Mouse (Mus musculus) stomach, postnatal 0 days (tissue): ENCODE measurements around the gene Ptgdr2. TPM values are rescaled to one million over a fixed set of nuclear protein-coding genes. Genes with fewer than 3 reads are reported as not detected.

Experiments
- ATAC-seq: fragments of 200-750 bp; cut with Nextera tagmentation; 2 replicates; pipeline ENCODE4 v1.8.0; 2017; ENCODE audit not compliant: low FRiP score, low TSS enrichment
- DNase-seq: peaks from one replicate; pipeline ENCODE4 v3.0.0-alpha.2; 2016; ENCODE audit warnings: low spot score
- H3K27ac ChIP-seq: fragments of 300-500 bp; sonication (generic); replicated peaks from 2 replicates; pipeline ENCODE4 v1.5.1; 2014; ENCODE audit warnings: mild to moderate bottlenecking, control low read depth
- H3K27me3 ChIP-seq: fragments of 300-500 bp; sonication (generic); 2 replicates; pipeline ENCODE4 v1.6.1; 2014; ENCODE audit warnings: low read length; ENCODE audit not compliant: control insufficient read depth, insufficient read depth
- H3K36me3 ChIP-seq: fragments of 300-500 bp; sonication (generic); 2 replicates; pipeline ENCODE4 v1.6.1; 2014; ENCODE audit warnings: low read length, mixed read lengths; ENCODE audit not compliant: control insufficient read depth, insufficient read depth
- H3K4me1 ChIP-seq: fragments of 300-500 bp; sonication (generic); replicated peaks from 2 replicates; pipeline ENCODE4 v1.6.1; 2014; ENCODE audit warnings: antibody characterized with exemption; ENCODE audit not compliant: control insufficient read depth, insufficient read depth
- H3K4me2 ChIP-seq: fragments of 300-500 bp; sonication (generic); replicated peaks from 2 replicates; pipeline ENCODE4 v1.6.1; 2014; ENCODE audit warnings: low read depth, mild to moderate bottlenecking, control low read depth, moderate library complexity
- H3K4me3 ChIP-seq: fragments of 300-500 bp; sonication (generic); 2 replicates; pipeline ENCODE4 v1.5.1; 2014; ENCODE audit warnings: low read depth, low read length, control low read depth
- H3K9ac ChIP-seq: fragments of 300-500 bp; sonication (generic); 2 replicates; pipeline ENCODE4 v1.6.1; 2014; ENCODE audit warnings: mild to moderate bottlenecking, low read length, control low read depth, mixed read lengths
- H3K9me3 ChIP-seq: fragments of 300-500 bp; sonication (generic); 2 replicates; pipeline ENCODE4 v1.6.1; 2016; ENCODE audit warnings: low read length; ENCODE audit not compliant: control insufficient read depth
- CTCF ChIP-seq: IDR thresholded peaks from 2 replicates; pipeline ENCODE4 v1.5.1; 2016; ENCODE audit warnings: antibody characterized with exemption, low read depth, mild to moderate bottlenecking, moderate library complexity
- EP300 ChIP-seq: optimal IDR thresholded peaks from 2 replicates; pipeline ENCODE3; 2016; ENCODE audit warnings: antibody characterized with exemption
- WGBS: fragments of 180-500 bp; shearing (Covaris S2); extraction: QIAGEN DNeasy Blood & Tissue Kit; methylation state at CpG from one replicate; pipeline ENCODE4 v1.1.7; 2014; 5-methylcytosine and 5-hydroxymethylcytosine counted together
- polyA plus RNA-seq: library from polyadenylated mRNA; unstranded; fragments of >200 nt; fragmentation: Nextera tagmentation; extraction: Ambion mirVana; gene quantifications from 2 replicates; pipeline ENCODE4 v1.2.1, GENCODE M21; 2015

Gene Ptgdr2
- polyA plus RNA-seq, 1 experiment from 2014 or later = 0.06 TPM

DNA sequence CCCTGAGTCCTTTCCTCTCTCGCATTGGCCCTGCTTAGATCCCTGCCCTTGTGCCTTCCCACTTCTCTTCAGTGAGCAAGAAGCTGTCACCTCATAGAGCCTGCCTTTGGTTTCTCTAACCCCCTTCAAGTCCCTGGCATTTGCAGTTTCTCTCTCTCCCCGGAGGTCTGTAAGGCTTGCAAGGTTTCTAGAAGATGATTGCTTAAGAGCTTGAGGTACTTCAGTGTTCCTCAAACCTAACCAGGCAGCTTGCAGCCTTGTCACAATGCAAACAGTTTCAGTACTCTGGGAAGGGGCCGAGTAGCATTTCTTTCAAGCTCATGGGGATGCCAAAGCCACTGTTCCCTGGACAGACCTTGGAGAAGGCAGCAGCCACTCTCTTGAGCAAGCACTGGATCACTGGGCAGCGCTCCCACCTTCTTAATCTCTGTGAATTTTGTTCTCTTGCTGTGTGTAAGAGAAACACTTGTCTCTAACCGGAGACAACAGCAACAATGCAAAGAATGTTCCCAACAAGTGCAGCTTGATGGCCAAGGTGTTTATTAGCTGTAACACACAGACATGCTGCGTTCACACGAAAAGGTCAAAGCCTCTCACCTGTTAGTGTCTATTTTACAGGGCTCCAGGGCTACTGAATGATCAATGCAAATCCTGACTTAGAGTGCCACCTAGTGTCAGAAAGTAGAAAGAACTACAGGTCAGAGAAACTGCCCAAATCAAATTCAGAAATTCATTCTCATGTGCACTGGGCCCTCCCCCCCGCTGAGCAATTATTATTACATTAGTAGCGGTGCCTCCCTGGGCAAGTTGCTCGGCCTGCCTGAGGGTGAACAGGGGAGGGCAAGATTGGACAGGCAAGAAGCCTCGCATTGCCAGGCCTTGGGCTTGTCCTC, 22.4 kb downstream of the Ptgdr2 start:
- no peaks in the 10 kb centered on the region for H3K36me3 ChIP-seq
- TF ChIP-seq CTCF (peak; percentile 95), EP300 (no peak)
- DNase-seq (peak; percentile 36), ATAC-seq (peak; percentile 66)
- no peak overlapping the region for H3K9ac ChIP-seq
- no peaks in the 10 kb centered on the region for H3K9me3 ChIP-seq
- H3K4me3 ChIP-seq = no peak overlapping the region
- H3K27ac ChIP-seq = no peak overlapping the region
- no peak overlapping the region for H3K4me2 ChIP-seq
- WGBS = 26% methylated on average over 11 of the region's 11 CpGs
- H3K27me3 ChIP-seq = no peaks in the 10 kb centered on the region
- H3K4me1 ChIP-seq = no peaks in the 10 kb centered on the region

DNA sequence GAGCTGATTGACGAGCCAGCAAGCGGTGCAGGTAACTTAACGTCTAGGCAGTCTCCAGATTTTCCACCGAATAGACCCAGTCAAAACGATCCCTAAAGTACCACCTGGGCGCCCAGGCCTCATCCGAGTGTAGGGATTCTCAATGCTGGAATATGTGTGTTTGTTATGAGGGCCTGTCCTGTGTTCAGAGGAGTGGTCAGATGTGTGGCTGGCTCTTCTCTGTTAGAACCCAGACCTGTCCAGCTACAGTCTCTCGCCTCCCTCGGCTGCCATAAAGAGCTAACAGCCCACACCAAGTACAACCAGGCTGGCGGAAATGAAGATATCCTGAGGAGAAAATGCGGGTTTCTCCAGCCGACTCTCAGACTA, 23.0 kb downstream of the Ptgdr2 start:
- no peaks in the 10 kb centered on the region for H3K27me3 ChIP-seq
- H3K9ac ChIP-seq = no peak overlapping the region
- no peak overlapping the region for H3K27ac ChIP-seq
- H3K4me2 ChIP-seq = no peak overlapping the region
- no peak overlapping the region for H3K4me3 ChIP-seq
- no peaks in the 10 kb centered on the region for H3K36me3 ChIP-seq
- DNase-seq = no peak
- H3K9me3 ChIP-seq = no peaks in the 10 kb centered on the region
- no peak; the same call in 1 of the 2 replicates for ATAC-seq
- TF ChIP-seq CTCF = no peak
- TF ChIP-seq EP300 = no peak
- WGBS = 41% methylated on average over 12 of the region's 12 CpGs
- H3K4me1 ChIP-seq = no peaks in the 10 kb centered on the region

DNA sequence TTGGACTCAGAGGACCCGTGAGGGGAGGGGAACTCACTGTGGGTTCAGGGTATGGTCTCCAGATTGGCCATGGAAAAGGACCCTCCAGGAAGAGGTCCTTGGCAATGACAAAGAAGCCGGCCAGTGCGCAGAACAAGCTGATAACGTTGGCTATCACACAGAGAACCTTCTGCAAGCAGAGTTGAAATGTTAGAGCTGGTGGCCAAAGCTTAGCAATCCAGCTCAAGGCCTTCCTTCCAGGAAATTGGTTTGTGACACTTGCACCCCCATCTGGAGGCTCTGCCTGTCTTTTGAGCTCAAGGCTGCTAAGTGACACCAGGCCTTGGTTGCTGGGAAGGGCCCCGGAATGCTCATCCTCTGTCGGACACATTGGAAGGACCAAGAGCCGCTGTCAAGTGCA, 28.8 kb downstream of the Ptgdr2 start:
- H3K9ac ChIP-seq = no peak overlapping the region
- ATAC-seq (no peak), DNase-seq (no peak)
- no peak overlapping the region for H3K27ac ChIP-seq
- no peaks in the 10 kb centered on the region for H3K4me1 ChIP-seq
- no peaks in the 10 kb centered on the region for H3K27me3 ChIP-seq
- 76% methylated on average over 7 of the region's 7 CpGs for WGBS
- H3K36me3 ChIP-seq = no peaks in the 10 kb centered on the region
- no peak overlapping the region for H3K4me2 ChIP-seq
- H3K4me3 ChIP-seq = no peak overlapping the region
- H3K9me3 ChIP-seq = no peaks in the 10 kb centered on the region
- no peak for TF ChIP-seq CTCF
- TF ChIP-seq EP300 = no peak

DNA sequence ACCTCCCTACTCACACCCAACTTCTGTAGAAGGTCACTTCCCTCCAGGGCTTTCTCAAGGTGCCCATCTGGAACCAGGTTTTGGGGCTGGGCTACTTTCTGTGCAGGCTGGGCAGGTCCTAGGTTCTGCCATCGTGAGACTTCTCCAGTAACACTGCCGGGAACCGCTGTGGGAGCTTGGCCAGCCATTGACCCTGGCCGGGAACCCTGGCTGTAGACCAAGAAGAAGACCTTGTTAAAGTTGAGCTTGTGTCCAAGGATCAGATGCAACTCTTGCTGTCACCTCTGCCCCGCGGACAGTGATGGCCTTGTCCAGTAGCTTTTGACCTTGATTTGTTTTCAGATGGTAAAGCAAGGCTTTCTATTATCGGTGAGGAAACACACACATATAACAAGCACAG, 31.6 kb downstream of the Ptgdr2 start:
- Histone ChIP-seq H3K9ac (no peak overlapping the region), H3K27me3 (no peaks in the 10 kb centered on the region), H3K4me3 (no peak overlapping the region), H3K4me2 (no peak overlapping the region), H3K27ac (no peak overlapping the region), H3K36me3 (no peaks in the 10 kb centered on the region), H3K9me3 (0 out of 2 replicates have a peak, but pooled peaks cover 2% of the 10 kb centered on the region), H3K4me1 (no peaks in the 10 kb centered on the region)
- ATAC-seq = no peak
- WGBS = 86% methylated on average over 7 of the region's 7 CpGs
- TF ChIP-seq EP300 (no peak), CTCF (no peak)
- no peak for DNase-seq

DNA sequence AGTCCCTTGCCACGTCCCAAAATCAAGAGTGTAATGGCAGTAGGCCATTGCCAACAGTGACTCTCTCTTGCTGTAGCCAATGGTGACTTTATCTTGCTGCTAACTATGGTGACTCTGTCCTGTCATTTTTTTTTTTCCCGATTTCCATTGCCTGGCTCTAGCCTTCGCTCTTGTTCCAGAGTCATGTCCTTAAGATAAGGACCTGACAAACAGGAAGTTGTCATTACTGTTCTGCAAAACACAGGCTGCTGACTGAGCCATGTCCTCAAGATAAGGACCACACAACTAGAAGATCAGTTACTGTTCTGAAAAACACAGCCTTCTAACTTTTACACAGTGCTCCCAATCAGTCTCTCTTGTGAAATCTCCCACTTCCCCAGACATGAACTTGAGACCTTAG, 33.5 kb downstream of the Ptgdr2 start:
- H3K4me3 ChIP-seq = no peak overlapping the region
- 0 out of 2 replicates have a peak, but pooled peaks cover 2% of the 10 kb centered on the region for H3K9me3 ChIP-seq
- 0 out of 2 replicates have a peak, but pooled peaks cover 4% of the 10 kb centered on the region for H3K4me1 ChIP-seq
- TF ChIP-seq CTCF (no peak), EP300 (no peak)
- H3K4me2 ChIP-seq = no peak overlapping the region
- no peak overlapping the region for H3K9ac ChIP-seq
- ATAC-seq (no peak), DNase-seq (no peak)
- no peaks in the 10 kb centered on the region for H3K36me3 ChIP-seq
- no peaks in the 10 kb centered on the region for H3K27me3 ChIP-seq
- H3K27ac ChIP-seq = no peak overlapping the region
- WGBS = 62% methylated on average over 3 of the region's 3 CpGs

DNA sequence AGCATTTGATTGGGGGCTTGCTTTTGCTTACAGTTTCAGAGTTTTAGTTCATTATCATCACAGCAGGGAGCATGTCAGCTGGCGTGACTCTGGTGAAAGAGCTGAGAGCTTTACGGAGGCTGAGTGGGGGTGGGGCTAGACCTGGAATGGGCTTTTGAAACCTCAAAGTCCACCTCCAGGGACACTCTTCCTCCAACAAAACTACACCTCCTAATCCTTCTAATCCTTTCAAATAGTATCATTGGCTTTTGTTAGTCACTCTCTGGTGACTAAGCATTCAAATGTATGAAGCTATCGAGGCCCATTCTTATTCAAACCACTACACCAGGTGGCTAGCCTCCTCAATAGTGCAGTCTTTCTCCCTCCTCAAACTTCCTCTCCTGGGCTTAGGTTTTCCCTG, 35.7 kb downstream of the Ptgdr2 start:
- WGBS = 72% methylated on average over 3 of the region's 3 CpGs
- ATAC-seq (no peak), DNase-seq (no peak)
- 0 out of 2 replicates have a peak, but pooled peaks cover 2% of the 10 kb centered on the region for H3K9me3 ChIP-seq
- H3K27me3 ChIP-seq = no peaks in the 10 kb centered on the region
- 0 out of 2 replicates have a peak, but pooled peaks cover 4% of the 10 kb centered on the region for H3K4me1 ChIP-seq
- no peak overlapping the region for H3K4me2 ChIP-seq
- H3K4me3 ChIP-seq = no peak overlapping the region
- H3K36me3 ChIP-seq = no peaks in the 10 kb centered on the region
- no peak overlapping the region for H3K27ac ChIP-seq
- no peak overlapping the region for H3K9ac ChIP-seq
- TF ChIP-seq CTCF (no peak), EP300 (no peak)
